Mouse (Mus musculus): ENCODE measurements around the gene Tspan14. TPM values are rescaled to one million over a fixed set of nuclear protein-coding genes. Genes with fewer than 3 reads are reported as not detected.
A peak's percentile ranks its signal among the peaks of the same experiment; 100 is the strongest.

The Tspan14 gene
- polyA plus RNA-seq, 1 experiment from 2014 or later: 65.6 TPM

GRCm38 (mm10) chr14:40932225-40932624, 34.4 kb downstream of the Tspan14 start:
- Histone ChIP-seq H3K27me3 (ENCODE audit: control insufficient read depth, insufficient read depth, low read length) (no peaks in the 10 kb centered on the region), H3K9ac (no peak overlapping the region), H3K27ac (no peak overlapping the region), H3K4me2 (replicated peaks) (no peak overlapping the region), H3K9me3 (ENCODE audit: control insufficient read depth, low read length) (no peaks in the 10 kb centered on the region), H3K4me3 (replicated peaks; ENCODE audit: low read length) (no peak overlapping the region), H3K4me1 (replicated peaks; ENCODE audit: control insufficient read depth, insufficient read depth, low read length) (peaks cover 5% of the 10 kb centered on the region; the same call in 1 of the 2 replicates), H3K36me3 (replicated peaks; ENCODE audit: control insufficient read depth, insufficient read depth) (no peaks in the 10 kb centered on the region)
- ATAC-seq (ENCODE audit: low FRiP score) (no peak), DNase-seq (ENCODE audit: low spot score) (no peak)
- WGBS: 83% methylated on average over 9 of the region's 9 CpGs

GRCm38 (mm10) chr14:40931115-40931829, 35.3 kb downstream of the Tspan14 start:
- no peaks in the 10 kb centered on the region for H3K9me3 ChIP-seq (ENCODE audit: control insufficient read depth, low read length)
- ATAC-seq (ENCODE audit: low FRiP score) (no peak), DNase-seq (ENCODE audit: low spot score) (no peak)
- H3K36me3 ChIP-seq (replicated peaks; ENCODE audit: control insufficient read depth, insufficient read depth): no peaks in the 10 kb centered on the region
- no peak overlapping the region for H3K4me2 ChIP-seq (replicated peaks)
- peaks cover 8% of the 10 kb centered on the region; the same call in 1 of the 2 replicates for H3K4me1 ChIP-seq (replicated peaks; ENCODE audit: control insufficient read depth, insufficient read depth, low read length)
- H3K9ac ChIP-seq: no peak overlapping the region
- H3K27ac ChIP-seq: 0 out of 2 replicates have a peak overlapping the region, but pooled peaks have one; percentile 26
- no peaks in the 10 kb centered on the region for H3K27me3 ChIP-seq (ENCODE audit: control insufficient read depth, insufficient read depth, low read length)
- WGBS: 59% methylated on average over 3 of the region's 3 CpGs
- no peak overlapping the region for H3K4me3 ChIP-seq (replicated peaks; ENCODE audit: low read length)

GRCm38 (mm10) chr14:40929943-40930342, 36.7 kb downstream of the Tspan14 start:
- no peaks in the 10 kb centered on the region for H3K27me3 ChIP-seq (ENCODE audit: control insufficient read depth, insufficient read depth, low read length)
- 89% methylated on average over 2 of the region's 2 CpGs for WGBS
- H3K27ac ChIP-seq: no peak overlapping the region
- H3K4me1 ChIP-seq (replicated peaks; ENCODE audit: control insufficient read depth, insufficient read depth, low read length): peaks cover 8% of the 10 kb centered on the region; the same call in 1 of the 2 replicates
- ATAC-seq (ENCODE audit: low FRiP score) (no peak), DNase-seq (ENCODE audit: low spot score) (no peak)
- no peaks in the 10 kb centered on the region for H3K36me3 ChIP-seq (replicated peaks; ENCODE audit: control insufficient read depth, insufficient read depth)
- no peak overlapping the region for H3K4me2 ChIP-seq (replicated peaks)
- no peak overlapping the region for H3K4me3 ChIP-seq (replicated peaks; ENCODE audit: low read length)
- no peak overlapping the region for H3K9ac ChIP-seq
- H3K9me3 ChIP-seq (ENCODE audit: control insufficient read depth, low read length): no peaks in the 10 kb centered on the region

- H3K27ac ChIP-seq: 0 out of 2 replicates have a peak overlapping the region, but pooled peaks have one; percentile 9
- peaks cover 8% of the 10 kb centered on the region; the same call in 1 of the 2 replicates for H3K4me1 ChIP-seq (replicated peaks; ENCODE audit: control insufficient read depth, insufficient read depth, low read length)
- no peak overlapping the region for H3K9ac ChIP-seq
- WGBS: 71% methylated on average over 5 of the region's 5 CpGs
- H3K4me3 ChIP-seq (replicated peaks; ENCODE audit: low read length): no peak overlapping the region
- DNase-seq (ENCODE audit: low spot score): no peak
- H3K36me3 ChIP-seq (replicated peaks; ENCODE audit: control insufficient read depth, insufficient read depth): no peaks in the 10 kb centered on the region
- ATAC-seq (ENCODE audit: low FRiP score): no peak
- H3K4me2 ChIP-seq (replicated peaks): no peak overlapping the region
- H3K27me3 ChIP-seq (ENCODE audit: control insufficient read depth, insufficient read depth, low read length): no peaks in the 10 kb centered on the region
- H3K9me3 ChIP-seq (ENCODE audit: control insufficient read depth, low read length): no peaks in the 10 kb centered on the region
These were observed 37.7 kb downstream of the Tspan14 start for GRCm38 (mm10) chr14:40928897-40929296.

GRCm38 (mm10) chr14:40927041-40927440, 39.6 kb downstream of the Tspan14 start:
- Histone ChIP-seq H3K27me3 (ENCODE audit: control insufficient read depth, insufficient read depth, low read length) (no peaks in the 10 kb centered on the region), H3K4me3 (replicated peaks; ENCODE audit: low read length) (no peak overlapping the region), H3K4me1 (replicated peaks; ENCODE audit: control insufficient read depth, insufficient read depth, low read length) (peaks cover 8% of the 10 kb centered on the region; the same call in 1 of the 2 replicates), H3K9ac (no peak overlapping the region), H3K9me3 (ENCODE audit: control insufficient read depth, low read length) (no peaks in the 10 kb centered on the region), H3K36me3 (replicated peaks; ENCODE audit: control insufficient read depth, insufficient read depth) (no peaks in the 10 kb centered on the region), H3K4me2 (replicated peaks) (no peak overlapping the region), H3K27ac (no peak overlapping the region)
- no peak for ATAC-seq (ENCODE audit: low FRiP score)
- WGBS: 82% methylated on average over 2 of the region's 2 CpGs
- DNase-seq (ENCODE audit: low spot score): no peak

- no peak for ATAC-seq (ENCODE audit: low FRiP score)
These were observed 42.1 kb downstream of the Tspan14 start for GRCm38 (mm10) chr14:40924378-40925113.

GRCm38 (mm10) chr14:40921241-40921640, 45.4 kb downstream of the Tspan14 start:
- 95% methylated on average over 1 of the region's 1 CpGs for WGBS
- Histone ChIP-seq H3K27ac (no peak overlapping the region), H3K27me3 (ENCODE audit: control insufficient read depth, insufficient read depth, low read length) (no peaks in the 10 kb centered on the region)

More at GRCm38 (mm10) chr14:40924378-40925113, 42.1 kb downstream of the Tspan14 start:
- H3K27ac ChIP-seq: no peak overlapping the region
- no peak for DNase-seq (ENCODE audit: low spot score)
- no peak overlapping the region for H3K4me2 ChIP-seq (replicated peaks)
- 0 out of 2 replicates have a peak, but pooled peaks cover 5% of the 10 kb centered on the region for H3K4me1 ChIP-seq (replicated peaks; ENCODE audit: control insufficient read depth, insufficient read depth, low read length)
- H3K36me3 ChIP-seq (replicated peaks; ENCODE audit: control insufficient read depth, insufficient read depth): no peaks in the 10 kb centered on the region
- H3K4me3 ChIP-seq (replicated peaks; ENCODE audit: low read length): no peak overlapping the region
- WGBS: 59% methylated on average over 10 of the region's 10 CpGs
- no peak overlapping the region for H3K9ac ChIP-seq
- no peaks in the 10 kb centered on the region for H3K9me3 ChIP-seq (ENCODE audit: control insufficient read depth, low read length)
- no peaks in the 10 kb centered on the region for H3K27me3 ChIP-seq (ENCODE audit: control insufficient read depth, insufficient read depth, low read length)

GRCm38 (mm10) chr14:40919521-40919920, 47.1 kb downstream of the Tspan14 start:
- ATAC-seq (ENCODE audit: low FRiP score): no peak
- no peak overlapping the region for H3K9ac ChIP-seq
- 95% methylated on average over 7 of the region's 7 CpGs for WGBS
- H3K4me3 ChIP-seq (replicated peaks; ENCODE audit: low read length): no peak overlapping the region
- H3K27ac ChIP-seq: no peak overlapping the region
- no peaks in the 10 kb centered on the region for H3K9me3 ChIP-seq (ENCODE audit: control insufficient read depth, low read length)
- no peak for DNase-seq (ENCODE audit: low spot score)
- H3K36me3 ChIP-seq (replicated peaks; ENCODE audit: control insufficient read depth, insufficient read depth): peaks cover 16% of the 10 kb centered on the region
- no peaks in the 10 kb centered on the region for H3K4me1 ChIP-seq (replicated peaks; ENCODE audit: control insufficient read depth, insufficient read depth, low read length)
- H3K4me2 ChIP-seq (replicated peaks): no peak overlapping the region
- no peaks in the 10 kb centered on the region for H3K27me3 ChIP-seq (ENCODE audit: control insufficient read depth, insufficient read depth, low read length)

More at GRCm38 (mm10) chr14:40921241-40921640, 45.4 kb downstream of the Tspan14 start:
- DNase-seq (ENCODE audit: low spot score) (no peak), ATAC-seq (ENCODE audit: low FRiP score) (no peak)
- H3K9ac ChIP-seq: no peak overlapping the region
- H3K4me3 ChIP-seq (replicated peaks; ENCODE audit: low read length): no peak overlapping the region
- 0 out of 2 replicates have a peak, but pooled peaks cover 7% of the 10 kb centered on the region for H3K36me3 ChIP-seq (replicated peaks; ENCODE audit: control insufficient read depth, insufficient read depth)
- no peaks in the 10 kb centered on the region for H3K4me1 ChIP-seq (replicated peaks; ENCODE audit: control insufficient read depth, insufficient read depth, low read length)
- no peak overlapping the region for H3K4me2 ChIP-seq (replicated peaks)
- no peaks in the 10 kb centered on the region for H3K9me3 ChIP-seq (ENCODE audit: control insufficient read depth, low read length)

GRCm38 (mm10) chr14:40918477-40918876, 48.1 kb downstream of the Tspan14 start:
- WGBS: 77% methylated on average over 5 of the region's 7 CpGs
- Histone ChIP-seq H3K4me1 (replicated peaks; ENCODE audit: control insufficient read depth, insufficient read depth, low read length) (no peaks in the 10 kb centered on the region), H3K9me3 (ENCODE audit: control insufficient read depth, low read length) (no peaks in the 10 kb centered on the region), H3K27me3 (ENCODE audit: control insufficient read depth, insufficient read depth, low read length) (no peaks in the 10 kb centered on the region), H3K27ac (no peak overlapping the region), H3K36me3 (replicated peaks; ENCODE audit: control insufficient read depth, insufficient read depth) (peaks cover 18% of the 10 kb centered on the region), H3K9ac (no peak overlapping the region), H3K4me2 (replicated peaks) (no peak overlapping the region), H3K4me3 (replicated peaks; ENCODE audit: low read length) (no peak overlapping the region)
- no peak for ATAC-seq (ENCODE audit: low FRiP score)
- DNase-seq (ENCODE audit: low spot score): no peak

All from hindbrain, embryonic 14.5 days (tissue).